Mouse (Mus musculus): Measurements from ENCODE around the gene Gm4567. TPM values are rescaled to one million over a fixed set of nuclear protein-coding genes. Genes with fewer than 3 reads are reported as not detected.

Gene Gm4567
- not detected in 2 replicates for polyA plus RNA-seq (2015; fragmentation: Nextera tagmentation; extraction: Ambion mirVana)

DNA sequence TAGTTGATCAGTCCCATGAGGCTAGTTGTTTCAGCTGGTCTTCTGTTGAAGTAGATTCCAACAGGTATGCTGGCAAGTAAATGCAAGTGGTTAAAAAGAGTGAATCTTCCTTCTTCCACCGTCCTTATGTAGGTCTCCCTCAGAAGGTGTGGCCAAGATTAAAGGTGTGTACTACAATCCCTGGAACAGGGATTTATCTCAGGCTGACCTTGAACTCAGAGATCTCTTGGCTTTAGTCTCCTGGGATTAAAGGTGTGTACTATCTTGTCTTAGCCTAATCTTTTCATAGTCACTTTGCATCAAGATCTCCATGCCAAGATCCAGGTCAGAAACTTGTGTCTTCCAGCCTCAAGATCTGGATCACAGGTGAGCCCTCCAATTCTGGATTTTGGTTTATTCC, at the start of gene Gm4567:
Gm4567 (minus strand) TSS at position 101 of the 400 bp plus-strand sequence.

DNA sequence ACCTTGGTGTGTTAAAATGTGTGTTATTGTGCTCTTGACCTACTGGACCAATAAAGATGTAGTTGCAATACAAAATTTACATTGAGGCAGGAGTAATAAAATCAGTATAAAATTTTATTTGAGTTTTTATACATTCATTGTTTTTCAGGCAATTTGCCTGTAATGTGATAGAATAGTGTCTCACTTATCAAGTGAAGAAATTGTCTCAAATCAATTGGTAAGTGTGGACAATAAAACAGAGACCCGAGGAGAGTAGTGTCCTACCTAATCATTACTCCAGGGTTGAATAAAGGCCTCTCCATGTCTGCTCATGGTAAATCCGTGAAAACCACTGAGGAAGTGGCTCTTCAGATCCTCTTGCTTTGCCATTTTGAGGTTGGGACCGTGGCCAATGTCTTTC, 41.9 kb upstream of the Gm4567 start, which contains the start of gene Vmn1r157:
Vmn1r157 (plus strand) TSS at position 301 of the 400 bp plus-strand sequence.

DNA sequence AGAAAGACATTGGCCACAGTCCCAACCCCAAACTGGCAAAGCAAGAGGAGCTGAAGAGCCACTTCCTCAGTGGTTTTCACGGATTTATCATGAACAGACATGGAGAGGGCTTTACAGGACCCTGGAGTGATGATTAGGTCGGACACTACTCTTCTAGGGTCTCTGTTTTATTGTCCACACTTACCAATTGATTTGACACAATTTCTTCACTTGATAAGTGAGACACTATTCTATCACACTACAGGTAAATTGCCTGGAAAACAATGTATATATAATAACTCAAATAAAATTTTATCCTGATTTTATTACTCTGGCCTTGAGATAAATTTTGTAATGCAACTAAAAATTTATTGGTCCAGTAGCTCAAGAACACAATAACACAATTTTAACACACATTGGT, 27.3 kb downstream of the Gm4567 start, which contains the start of gene Gm8693:
Gm8693 (minus strand) TSS at position 101 of the 400 bp plus-strand sequence.

Other genes with a start within 250 kb of the Gm4567 start
- gene Vmn1r151, start 220.0 kb downstream of the Gm4567 start, polyA plus RNA-seq (2015; fragmentation: Nextera tagmentation; extraction: Ambion mirVana), result not detected in 2 replicates
- not detected in 2 replicates for gene Vmn1r152, start 196.7 kb downstream of the Gm4567 start, polyA plus RNA-seq (2015; fragmentation: Nextera tagmentation; extraction: Ambion mirVana)
- not detected in 2 replicates for gene Gm8677, start 184.8 kb downstream of the Gm4567 start, polyA plus RNA-seq (2015; fragmentation: Nextera tagmentation; extraction: Ambion mirVana)
- gene Gm4201, start 154.4 kb downstream of the Gm4567 start, polyA plus RNA-seq (2015; fragmentation: Nextera tagmentation; extraction: Ambion mirVana), result not detected in 2 replicates
- not detected in 2 replicates for gene Gm4565, start 131.6 kb downstream of the Gm4567 start, polyA plus RNA-seq (2015; fragmentation: Nextera tagmentation; extraction: Ambion mirVana)
- gene Vmn1r155, start 61.7 kb downstream of the Gm4567 start, polyA plus RNA-seq (2015; fragmentation: Nextera tagmentation; extraction: Ambion mirVana), result not detected in 2 replicates
- not detected in 2 replicates for gene Gm8693, start 27.4 kb downstream of the Gm4567 start, polyA plus RNA-seq (2015; fragmentation: Nextera tagmentation; extraction: Ambion mirVana)
- gene Vmn1r157, start 42.0 kb upstream of the Gm4567 start, polyA plus RNA-seq (2015; fragmentation: Nextera tagmentation; extraction: Ambion mirVana), result not detected in 2 replicates
- gene Vmn1r158, start 71.1 kb upstream of the Gm4567 start, polyA plus RNA-seq (2015; fragmentation: Nextera tagmentation; extraction: Ambion mirVana), result not detected in 2 replicates
- not detected in 2 replicates for gene Vmn1r159, start 123.9 kb upstream of the Gm4567 start, polyA plus RNA-seq (2015; fragmentation: Nextera tagmentation; extraction: Ambion mirVana)
- not detected in 2 replicates for gene Vmn1r160, start 151.5 kb upstream of the Gm4567 start, polyA plus RNA-seq (2015; fragmentation: Nextera tagmentation; extraction: Ambion mirVana)

All from spleen, postnatal 0 days (tissue).